Mouse (Mus musculus): ENCODE measurements around the gene Epha1. TPM values are rescaled to one million over a fixed set of nuclear protein-coding genes. Genes with fewer than 3 reads are reported as not detected.

Gene Epha1
- polyA plus RNA-seq (2012; fragmentation: generic; extraction: Trizol) = under 1 TPM; 0.09 to 0.54 TPM

GRCm38 (mm10) chr6:42372816-42373547 is at the start of gene Epha1:
Gene Epha1, minus strand, starts transcription at chr6:42373268.

GRCm38 (mm10) chr6:42405134-42405533 is 32.1 kb upstream of the Epha1 start, which contains the start of gene Tas2r135:
Gene Tas2r135, plus strand, starts transcription at chr6:42405434.

GRCm38 (mm10) chr6:42399938-42400337 is 26.9 kb upstream of the Epha1 start, which contains the start of gene Tas2r143:
Gene Tas2r143, plus strand, starts transcription at chr6:42400238.

GRCm38 (mm10) chr6:42349426-42350020 is 23.5 kb downstream of the Epha1 start, which contains the start of gene Zyx:
Gene Zyx, plus strand, starts transcription at chr6:42349630.

GRCm38 (mm10) chr6:42324482-42325267 is 48.4 kb downstream of the Epha1 start, which contains the start of gene Fam131b:
Gene Fam131b, minus strand, starts transcription at chr6:42324643.

Other genes starting within 250 kb of the Epha1 start
- gene Tas2r139, start 232.3 kb downstream of the Epha1 start, polyA plus RNA-seq (2012; fragmentation: generic; extraction: Trizol) = not detected
- under 1 TPM in 1 of 2 experiments, not detected in 1; 0.05 TPM for gene Tas2r144, start 157.9 kb downstream of the Epha1 start, polyA plus RNA-seq (2012; fragmentation: generic; extraction: Trizol)
- not detected for gene Gstk1, start 127.3 kb downstream of the Epha1 start, polyA plus RNA-seq (2012; fragmentation: generic; extraction: Trizol)
- under 1 TPM; 0.02 to 0.05 TPM for gene Tmem139, start 111.3 kb downstream of the Epha1 start, polyA plus RNA-seq (2012; fragmentation: generic; extraction: Trizol)
- gene Casp2, start 108.3 kb downstream of the Epha1 start, polyA plus RNA-seq (2012; fragmentation: generic; extraction: Trizol) = 1 to 10 TPM; 1.8 to 8.5 TPM
- gene Clcn1, start 86.6 kb downstream of the Epha1 start, polyA plus RNA-seq (2012; fragmentation: generic; extraction: Trizol) = under 1 TPM; 0.26 to 0.51 TPM
- 10 to 100 TPM in 1 of 2 experiments, 1 to 10 TPM in 1; 7.5 to 13.9 TPM for gene Fam131b, start 48.6 kb downstream of the Epha1 start, polyA plus RNA-seq (2012; fragmentation: generic; extraction: Trizol)
- gene Zyx, start 23.6 kb downstream of the Epha1 start, polyA plus RNA-seq (2012; fragmentation: generic; extraction: Trizol) = 100 to 1,000 TPM; 273 to 364 TPM
- gene Tas2r143, start 27.0 kb upstream of the Epha1 start, polyA plus RNA-seq (2012; fragmentation: generic; extraction: Trizol) = under 1 TPM in 1 of 2 experiments, not detected in 1; 0.05 TPM
- gene Tas2r135, start 32.2 kb upstream of the Epha1 start, polyA plus RNA-seq (2012; fragmentation: generic; extraction: Trizol) = not detected
- gene Tas2r126, start 61.3 kb upstream of the Epha1 start, polyA plus RNA-seq (2012; fragmentation: generic; extraction: Trizol) = under 1 TPM in 1 of 2 experiments, not detected in 1; 0.09 TPM
- gene Olfr458, start 91.9 kb upstream of the Epha1 start, polyA plus RNA-seq (2012; fragmentation: generic; extraction: Trizol) = not detected
- gene Olfr457, start 103.1 kb upstream of the Epha1 start, polyA plus RNA-seq (2012; fragmentation: generic; extraction: Trizol) = under 1 TPM in 1 of 2 experiments, not detected in 1; 0.04 TPM
- under 1 TPM in 1 of 2 experiments, not detected in 1; 0.06 TPM for gene Olfr456, start 113.9 kb upstream of the Epha1 start, polyA plus RNA-seq (2012; fragmentation: generic; extraction: Trizol)
- gene Olfr455, start 174.3 kb upstream of the Epha1 start, polyA plus RNA-seq (2012; fragmentation: generic; extraction: Trizol) = not detected
- under 1 TPM in 1 of 2 experiments, not detected in 1; 0.04 TPM for gene Tcaf3, start 224.4 kb upstream of the Epha1 start, polyA plus RNA-seq (2012; fragmentation: generic; extraction: Trizol)